Mouse (Mus musculus) thymus, postnatal 25 days (tissue): ENCODE results near the gene Zfp704.
A peak's percentile ranks its signal among the peaks of the same experiment; 100 is the strongest.

ENCODE experiments used
- DNase-seq: peaks from one replicate; pipeline ENCODE4 v3.0.0; 2022

The Zfp704 gene

DNA sequence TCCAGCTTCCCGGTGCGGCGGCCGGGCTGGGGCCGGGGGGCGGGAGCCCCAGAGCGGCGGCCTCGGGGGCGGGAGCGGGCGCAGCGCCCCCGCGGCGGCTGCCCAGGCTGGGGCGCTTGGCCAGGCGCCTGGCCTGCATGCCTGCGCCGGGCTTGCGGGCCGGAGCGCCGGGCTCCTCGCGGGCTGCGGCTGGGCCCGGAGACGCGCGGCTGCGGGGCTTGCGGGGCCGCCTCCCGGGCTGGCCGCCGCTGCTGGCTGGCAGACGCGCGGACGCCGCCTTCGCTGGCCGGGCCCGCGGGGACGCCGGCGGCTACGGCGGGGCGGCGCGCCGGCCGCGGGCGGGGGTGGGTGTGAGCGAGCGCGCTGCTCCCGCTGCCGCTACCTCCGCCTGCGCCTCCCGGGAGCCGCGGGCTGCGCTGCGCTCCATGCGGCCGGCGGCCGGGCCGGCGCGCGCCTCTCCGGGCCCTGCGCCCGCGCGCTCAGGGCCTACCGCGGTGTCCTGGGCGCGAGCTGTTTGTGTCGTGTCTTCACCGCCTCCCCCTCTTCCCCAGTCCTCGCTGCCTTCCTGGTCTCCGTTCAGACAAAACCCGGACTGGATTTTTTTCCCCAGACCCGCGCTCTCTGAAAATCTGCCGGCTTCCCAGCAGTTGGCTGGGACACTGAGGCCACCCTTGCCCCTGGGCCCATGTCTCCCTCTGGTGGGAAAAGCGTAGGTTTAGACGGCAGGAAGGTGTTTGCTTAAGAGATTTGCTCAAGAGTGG, at the start of gene Zfp704:
Zfp704 (minus strand) TSS at position 505 of the 761 bp plus-strand sequence.
- peak; percentile 77 for DNase-seq

DNA sequence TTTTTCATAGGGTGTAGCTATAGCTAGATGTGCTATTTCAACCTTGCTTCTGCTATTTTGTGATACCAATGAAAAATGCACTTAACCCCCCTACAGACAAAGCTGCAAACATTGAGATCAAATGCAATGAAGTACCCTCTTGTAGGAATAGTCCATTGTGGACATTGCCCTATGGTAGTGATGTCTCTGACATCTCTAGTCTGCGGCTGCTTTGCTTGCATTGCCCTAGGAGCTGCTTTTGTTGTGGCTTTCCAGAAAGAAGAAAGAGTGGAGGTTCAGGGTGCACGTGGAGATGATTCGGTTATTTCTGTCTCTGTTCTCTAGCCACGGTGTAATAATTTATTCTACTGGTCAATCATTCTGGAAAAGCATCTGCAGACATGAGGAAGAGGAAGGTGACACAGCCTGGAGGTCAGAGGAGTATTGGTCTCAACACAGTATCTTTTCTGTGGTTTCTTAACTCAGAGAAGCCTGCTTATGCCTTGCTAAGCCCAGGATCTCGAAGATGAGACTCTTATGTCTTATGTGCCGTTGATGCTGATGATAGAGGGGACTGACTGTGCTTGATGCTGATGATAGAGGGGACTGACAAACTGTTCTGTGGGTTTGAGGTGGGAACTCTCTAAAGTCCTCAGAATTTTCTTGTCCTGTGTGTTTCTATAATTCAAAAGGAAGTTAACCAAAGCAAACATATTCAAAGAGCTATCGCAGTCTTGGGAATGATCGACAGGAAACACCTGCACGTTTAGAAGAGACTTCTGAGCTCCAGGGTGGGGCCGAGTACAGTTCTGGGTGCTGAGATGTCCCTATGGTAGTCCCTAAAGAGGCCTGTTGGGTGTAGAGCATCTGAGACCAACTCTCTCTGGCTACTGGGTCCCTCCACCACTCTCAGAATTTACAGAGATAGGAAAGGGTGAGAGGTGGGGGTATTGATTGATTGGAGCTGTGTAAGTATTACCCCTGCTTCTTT, 23.4 kb upstream of the Zfp704 start:
- peak; percentile 75 for DNase-seq

DNA sequence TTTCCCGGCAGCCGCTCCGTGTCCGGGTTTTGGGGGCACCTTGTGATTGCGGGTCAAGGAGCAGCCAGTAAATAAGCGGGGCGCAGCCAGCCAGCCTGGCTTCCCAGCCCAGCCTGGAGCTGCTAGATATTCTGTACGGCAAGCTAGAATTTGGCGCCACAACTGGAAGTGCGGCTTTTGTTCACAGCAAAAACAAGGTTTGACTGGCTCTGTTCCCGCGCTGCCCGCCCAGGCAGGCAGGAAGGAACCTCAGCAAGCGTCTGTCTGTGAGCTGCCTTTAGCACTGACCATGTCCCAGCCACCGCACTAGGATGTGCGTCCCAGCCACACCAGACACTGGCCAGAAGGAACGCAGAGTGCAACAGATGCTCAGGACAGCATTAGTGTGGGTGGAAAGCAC, 20.1 kb upstream of the Zfp704 start:
- DNase-seq = no peak

DNA sequence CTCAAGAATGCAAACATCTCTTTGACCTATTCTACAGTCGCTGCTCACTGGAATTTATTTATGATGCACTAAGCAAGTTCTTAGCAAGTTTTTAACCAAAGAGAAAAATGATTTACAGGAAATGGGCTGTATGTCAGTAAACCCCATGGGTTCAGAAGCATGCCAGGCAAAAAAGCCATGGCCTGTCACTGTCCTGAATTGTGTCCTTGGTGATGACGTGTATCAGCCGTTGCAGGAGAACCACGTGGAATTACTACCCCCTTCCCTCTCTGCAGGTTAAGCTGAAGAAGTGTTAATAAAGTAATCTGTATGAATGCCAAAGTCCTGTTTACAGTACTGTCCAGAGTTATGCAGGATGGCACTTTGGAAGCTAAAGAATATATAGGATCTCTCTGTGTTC, 18.2 kb upstream of the Zfp704 start:
- no peak for DNase-seq

DNA sequence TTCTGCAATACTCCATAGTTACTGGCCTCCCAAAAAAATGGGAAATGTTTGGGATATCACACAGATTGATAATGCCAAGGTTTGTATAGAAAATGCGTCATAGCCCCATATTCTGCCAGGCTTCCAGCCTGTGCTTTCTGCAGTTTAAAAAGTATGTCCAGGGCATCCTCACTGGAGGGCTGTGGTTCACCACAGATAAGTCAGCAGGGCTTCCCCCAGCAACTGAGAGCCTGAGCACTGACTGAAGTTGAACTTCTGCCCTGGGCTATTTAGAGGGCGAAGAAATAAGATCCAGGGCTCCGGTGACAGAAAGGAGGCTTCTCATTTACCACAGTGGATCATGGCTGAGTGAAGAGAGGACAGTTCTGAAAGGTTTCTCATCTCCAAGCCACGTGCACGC, 16.3 kb upstream of the Zfp704 start:
- no peak for DNase-seq

DNA sequence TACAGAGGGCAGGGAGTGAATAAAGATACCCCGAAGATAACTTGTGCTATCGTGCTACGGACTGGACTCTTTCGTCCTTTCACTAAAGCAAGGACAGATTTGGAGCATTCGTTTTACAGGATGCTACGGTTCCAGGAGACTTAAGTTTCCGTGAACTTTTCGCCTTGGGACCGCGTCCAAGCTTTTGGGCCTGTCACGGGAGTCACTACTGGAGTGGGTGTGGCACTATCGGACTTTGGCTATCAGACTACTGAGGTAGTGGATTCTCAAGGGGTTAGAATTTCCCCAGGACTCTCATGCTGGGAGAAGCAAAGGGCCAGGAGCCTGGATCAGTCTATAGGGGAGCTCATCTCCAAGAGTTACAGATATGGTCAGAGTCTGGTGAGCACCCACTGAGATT, 10.7 kb upstream of the Zfp704 start:
- DNase-seq = no peak

DNA sequence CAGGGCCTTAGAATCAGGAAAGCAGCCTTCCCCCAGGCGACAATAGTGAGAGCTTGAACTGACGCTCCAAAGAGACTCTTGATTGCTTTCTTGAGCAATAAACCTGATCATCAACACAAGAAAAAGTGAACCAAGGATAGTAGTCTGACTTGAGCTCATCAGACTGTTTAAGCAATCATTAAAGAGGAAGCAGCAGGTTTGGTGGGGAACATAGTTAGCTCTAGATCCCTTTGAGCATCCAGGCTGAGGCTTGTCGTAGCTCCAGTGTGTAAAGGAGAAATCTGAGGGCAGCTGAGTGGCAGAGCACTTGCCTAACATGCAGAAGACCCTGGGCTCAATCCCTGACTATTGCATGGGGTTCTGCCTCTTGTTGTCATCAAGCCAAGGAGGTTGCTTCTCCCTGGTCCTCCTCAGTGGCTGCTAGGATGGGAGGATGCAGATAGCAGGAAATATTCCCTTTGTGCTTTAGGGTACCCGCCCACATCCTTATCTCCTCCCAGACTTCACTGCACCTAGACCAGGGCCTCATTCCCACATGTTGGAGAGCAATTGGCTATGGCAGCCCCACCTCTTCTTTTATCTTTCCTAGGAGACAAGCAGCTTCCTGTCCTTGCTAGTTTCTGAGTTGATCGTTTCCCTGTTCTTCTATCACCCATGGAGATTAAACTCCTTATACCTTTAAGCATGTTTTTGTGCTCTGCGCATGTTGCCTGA, 9.8 kb upstream of the Zfp704 start:
- no peak for DNase-seq

DNA sequence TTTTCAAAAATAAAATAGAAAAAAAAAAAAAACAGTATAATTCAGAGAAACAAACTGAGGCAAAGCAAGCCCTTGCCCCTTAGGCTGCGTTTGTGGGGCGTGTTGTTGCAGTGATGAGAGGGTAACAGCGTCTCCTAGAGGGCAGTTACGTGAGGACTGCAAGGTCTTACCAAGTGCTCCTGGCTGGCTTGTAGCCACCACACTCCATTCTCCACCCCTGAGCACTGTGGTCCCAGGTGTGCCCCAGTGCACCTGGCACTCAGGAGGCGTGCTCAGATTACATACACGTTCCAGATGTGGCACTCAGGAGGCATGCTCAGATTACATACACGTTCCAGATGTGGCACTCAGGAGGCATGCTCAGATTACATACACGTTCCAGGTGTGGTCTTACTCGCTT, 7.2 kb upstream of the Zfp704 start:
- DNase-seq = no peak

DNA sequence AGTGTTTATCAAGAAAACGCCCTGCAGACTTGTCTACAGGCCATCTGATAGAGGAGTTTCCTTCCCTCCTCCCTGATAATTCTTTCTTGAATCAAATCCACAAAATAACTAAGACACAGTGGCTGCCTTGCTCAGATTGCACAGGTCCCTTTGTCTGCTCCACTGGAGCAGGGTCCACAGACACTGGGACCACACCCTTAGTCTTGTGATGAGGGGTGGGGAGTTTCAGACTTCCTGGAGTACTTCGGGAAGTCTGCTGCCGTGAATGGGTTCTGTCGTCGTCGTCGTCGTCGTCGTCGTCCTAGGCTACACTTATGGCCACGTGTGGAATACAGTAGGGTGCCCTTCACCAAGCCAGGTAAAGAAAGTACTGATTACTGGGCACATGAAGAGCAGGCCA, 4.8 kb upstream of the Zfp704 start:
- DNase-seq = no peak

DNA sequence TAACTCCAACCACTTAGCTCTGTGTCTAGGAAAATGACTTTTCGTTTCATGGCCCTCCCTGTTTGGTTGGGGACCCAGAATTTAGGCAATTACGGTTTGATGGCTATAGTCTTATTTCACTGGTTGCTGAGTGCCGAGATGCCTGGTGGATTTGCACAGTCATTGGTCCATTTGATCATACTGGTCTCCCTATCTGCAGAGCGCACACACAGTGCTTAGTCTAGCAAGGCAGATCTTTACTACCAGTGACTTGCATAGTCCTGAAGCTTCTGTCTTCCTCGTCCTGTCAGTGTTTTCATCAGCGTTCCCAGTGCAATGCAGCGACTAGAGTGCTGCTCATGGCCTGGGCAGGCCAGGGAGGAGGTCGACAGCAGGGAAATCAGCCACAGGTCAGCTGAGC, 4.1 kb upstream of the Zfp704 start:
- DNase-seq = no peak

DNA sequence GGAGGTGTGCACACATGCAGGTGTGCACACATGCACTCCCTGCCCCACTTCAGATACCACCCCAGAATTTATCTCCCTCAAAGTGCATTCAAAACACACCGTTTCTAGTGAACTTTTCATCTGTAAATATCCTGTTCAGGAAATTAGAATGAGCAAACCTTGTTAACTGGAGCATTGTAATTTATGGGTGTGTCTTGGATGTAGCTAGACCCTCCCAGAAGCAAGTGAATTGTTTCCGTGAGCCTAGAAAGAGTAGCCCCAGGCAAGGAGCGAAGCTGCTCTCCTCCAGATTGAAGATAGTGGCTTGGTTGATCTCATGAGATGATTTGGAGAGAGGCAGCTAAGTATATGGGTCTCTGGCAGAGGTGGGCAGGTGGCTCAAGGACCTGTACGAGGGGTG, 1.3 kb upstream of the Zfp704 start:
- DNase-seq = no peak

DNA sequence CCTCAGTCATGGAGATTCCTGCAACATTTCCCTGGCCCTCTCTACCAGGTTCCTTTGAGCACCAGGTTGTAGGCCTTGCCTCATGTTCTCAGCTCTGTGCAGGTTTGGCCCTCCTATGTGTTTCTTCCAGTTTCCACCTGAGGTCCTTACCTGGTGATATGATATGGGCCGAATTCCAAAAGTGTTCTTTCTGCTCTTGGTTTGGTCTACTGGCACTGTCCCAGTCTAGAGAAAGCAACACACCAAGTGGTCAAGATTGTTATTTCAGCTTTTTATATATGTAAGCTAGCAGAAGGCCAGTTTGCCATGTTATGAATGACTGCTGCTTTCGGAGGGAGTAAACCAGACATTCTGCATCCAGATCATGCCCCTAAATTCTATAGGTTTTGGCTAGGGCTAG, 541 bp upstream of the Zfp704 start:
- DNase-seq = no peak

DNA sequence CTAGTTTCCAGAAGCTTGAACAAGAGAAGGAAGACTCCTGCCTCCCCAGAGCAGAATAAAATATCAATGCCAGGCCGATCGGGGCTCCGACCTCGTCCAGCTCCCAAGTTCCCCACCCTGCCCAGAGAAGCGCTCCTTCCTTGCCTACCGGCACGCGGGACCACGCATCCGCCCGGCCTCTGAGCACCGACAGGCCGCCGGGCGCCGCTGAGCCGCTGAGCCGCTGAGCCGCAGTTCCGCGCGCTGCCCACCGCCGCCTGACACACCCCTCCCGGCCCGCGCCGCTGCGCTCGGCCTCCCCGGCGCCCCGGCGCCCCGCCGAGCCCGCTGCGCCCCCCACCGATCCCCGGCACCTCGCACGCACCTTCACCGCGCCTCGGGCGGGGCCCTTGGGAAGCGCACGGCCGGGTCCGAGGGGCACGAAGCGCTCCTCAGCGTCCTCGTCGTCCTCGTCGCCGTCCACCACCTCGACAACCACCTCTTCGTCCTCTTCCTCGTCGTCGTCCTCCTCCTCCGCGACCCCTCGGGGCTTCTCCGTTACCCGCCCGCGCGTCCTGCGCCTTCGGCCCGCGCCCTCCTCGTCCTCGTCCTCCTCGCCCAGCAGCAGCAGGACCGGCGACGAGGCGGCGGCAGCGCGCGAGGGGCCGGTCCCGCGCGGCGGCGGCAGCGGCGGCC, 842 bp downstream of the Zfp704 start:
- DNase-seq = peak; percentile 61

DNA sequence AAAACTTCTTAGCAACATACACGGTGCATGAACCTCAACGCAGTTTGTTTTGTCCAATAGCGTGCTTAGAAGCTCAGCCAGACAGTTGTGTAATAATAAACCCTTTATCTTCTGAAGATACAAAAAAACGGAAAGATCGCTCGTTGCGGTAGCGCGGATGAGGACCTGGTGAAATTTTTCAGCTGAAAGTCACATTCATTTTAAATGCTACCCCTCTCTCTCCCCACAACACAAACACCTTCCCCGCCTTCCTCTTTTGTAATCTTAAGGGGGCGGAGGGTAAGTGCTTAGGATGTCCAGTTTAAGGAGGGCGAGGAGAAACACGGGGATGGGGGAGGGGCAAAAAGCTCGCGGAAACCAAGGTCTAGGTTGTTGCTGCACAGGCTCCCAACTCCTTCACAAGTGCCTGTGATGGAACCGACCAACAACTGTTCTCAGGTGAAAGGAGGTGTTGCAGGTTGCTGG, 1.4 kb downstream of the Zfp704 start:
- no peak for DNase-seq

DNA sequence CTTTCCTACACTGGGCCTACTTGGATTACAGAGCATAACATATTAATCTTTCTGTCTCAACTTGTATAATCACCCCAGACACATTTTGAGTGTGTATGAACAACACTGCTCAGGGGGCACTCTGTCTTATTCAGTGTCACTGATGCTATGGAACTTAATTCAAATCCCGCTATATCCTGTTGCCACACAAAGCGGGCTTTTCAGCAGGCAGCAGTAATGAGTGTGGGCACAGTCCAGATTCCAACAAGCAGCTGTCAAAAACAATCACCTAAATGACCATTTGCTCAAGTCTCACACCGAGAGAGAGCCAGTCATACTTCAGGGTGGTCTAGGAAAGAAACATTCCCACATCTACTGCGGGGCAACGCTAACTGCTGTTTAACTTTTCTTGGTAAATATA, 2.2 kb downstream of the Zfp704 start:
- DNase-seq = no peak

DNA sequence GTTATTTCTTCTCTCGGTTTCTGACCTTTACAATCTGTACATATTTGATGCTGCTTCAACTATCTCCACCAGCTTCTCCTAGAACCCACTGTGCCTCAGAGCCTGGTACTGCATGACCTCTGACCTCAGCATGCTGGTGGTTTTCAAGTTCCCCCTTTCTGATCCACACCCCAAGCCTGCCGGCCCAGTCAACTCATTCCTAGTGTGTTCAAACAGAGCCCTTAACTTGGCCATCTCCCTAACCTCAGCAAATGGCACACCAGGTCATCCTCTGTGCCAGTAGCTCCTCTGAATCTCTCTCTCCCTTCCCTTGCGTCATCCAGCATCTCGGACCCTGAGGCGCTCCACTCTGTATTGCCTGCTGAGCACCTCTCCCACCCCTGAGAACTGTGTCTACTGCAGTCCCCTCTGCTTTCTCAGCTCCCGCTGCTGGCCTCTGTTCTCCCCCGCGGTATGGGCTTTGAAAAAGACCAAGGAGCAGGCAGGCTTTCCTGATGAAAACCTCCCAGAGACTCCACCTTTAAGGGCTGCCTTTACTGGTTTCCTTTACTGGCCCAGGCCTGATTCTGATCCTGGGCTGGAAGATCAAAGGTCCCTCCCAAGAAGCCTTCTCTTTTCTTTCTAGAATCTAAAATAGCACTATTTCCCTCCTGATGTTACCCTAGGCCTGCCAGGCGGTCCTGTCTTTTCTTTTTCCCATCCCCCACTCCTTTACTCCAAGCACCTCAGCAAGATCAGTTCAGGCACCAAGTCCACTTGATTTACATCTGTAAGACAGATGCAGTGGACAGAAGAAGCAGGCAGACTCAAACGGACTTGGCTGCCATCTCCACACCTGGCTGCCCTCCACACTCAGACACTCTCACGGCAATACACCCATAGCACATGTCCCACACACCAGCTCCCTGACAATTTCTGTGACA, 3.8 kb downstream of the Zfp704 start:
- DNase-seq = no peak

DNA sequence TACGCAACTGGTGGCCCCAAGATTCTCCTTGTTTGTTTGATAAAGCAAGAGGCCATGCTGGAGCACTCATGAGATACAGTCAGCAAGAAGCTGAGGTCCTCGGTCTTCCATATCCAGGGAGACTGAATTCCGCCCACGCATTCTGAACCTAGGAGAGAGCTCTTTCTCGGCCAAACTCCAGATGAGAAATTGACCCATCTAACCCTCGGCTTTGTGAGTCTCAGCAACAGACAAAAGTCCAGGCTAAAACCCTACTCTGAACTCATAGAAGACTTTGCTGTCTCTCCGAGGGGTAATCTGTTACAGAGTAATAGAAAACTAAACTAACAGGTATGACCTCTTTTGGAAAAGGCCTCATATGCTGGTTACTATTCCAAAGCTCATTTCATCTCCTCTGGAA, 4.9 kb downstream of the Zfp704 start:
- DNase-seq = no peak

DNA sequence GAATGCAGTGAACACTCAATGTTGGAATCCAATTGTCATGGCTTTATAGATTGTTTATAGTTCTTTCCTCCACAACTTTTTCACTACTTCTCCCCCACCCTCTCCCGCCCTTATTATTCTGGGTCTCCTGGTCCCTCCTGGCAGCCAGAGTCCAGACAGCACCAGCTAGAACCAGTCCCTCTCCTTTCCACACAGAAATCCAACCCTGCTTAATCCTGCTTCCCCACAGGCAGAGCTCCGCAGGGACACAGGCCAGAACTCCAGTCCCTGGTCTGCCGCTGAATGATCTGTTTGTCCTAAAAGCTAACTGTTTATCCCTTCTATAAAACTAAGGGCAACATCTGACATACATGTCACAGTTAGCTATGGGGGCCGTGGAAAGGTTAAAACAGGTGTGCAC, 6.0 kb downstream of the Zfp704 start:
- DNase-seq = no peak

DNA sequence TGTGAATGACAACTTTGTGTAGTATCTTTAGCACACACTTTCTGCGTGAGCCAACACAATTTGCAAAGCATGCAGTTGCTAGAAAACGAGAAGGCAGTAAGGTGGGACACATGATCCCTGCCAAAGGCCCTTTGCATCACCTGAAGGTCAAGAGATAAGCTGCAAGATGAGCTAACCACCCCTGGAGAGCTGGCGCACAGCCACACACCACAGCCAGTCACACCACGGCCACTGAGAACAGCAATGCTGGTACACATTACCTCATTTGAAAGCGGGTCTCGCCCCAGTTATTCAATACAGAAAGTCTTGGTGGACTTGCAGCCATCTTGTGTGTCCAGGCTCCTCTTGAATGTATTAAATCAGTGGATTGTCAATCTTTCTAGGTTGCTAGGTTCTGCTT, 9.3 kb downstream of the Zfp704 start:
- DNase-seq = no peak

DNA sequence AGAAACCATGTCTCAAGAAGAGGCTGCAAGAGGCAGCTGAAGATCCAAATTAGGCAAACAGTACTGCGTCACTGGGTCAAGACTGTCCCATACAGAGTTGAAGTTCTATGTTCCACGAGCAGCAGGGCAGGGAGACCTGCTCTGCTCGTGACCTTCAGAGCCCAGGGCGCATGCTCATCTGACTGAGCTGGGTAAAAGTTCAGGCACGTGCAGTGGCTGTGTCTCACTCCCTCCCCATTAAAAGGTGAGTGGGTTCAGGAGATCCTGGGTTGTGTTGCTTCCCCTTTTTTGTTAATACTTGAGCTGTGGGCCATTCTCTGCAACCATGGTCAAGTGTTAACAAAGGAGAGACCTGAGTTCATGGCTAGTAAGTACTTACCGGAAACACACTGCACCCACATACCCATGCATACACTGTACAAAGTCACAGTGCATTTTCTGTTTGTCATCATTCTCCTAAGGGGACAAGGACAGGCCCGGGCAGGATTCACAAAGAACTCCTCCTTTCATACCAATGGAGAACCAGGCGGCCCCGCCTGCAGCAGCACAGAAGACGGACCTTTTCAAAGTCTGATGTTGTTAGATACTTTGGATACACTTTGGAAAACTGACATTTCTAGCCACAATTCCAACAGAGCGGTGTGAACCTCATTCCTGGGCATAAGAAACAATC, 10.0 kb downstream of the Zfp704 start:
- no peak for DNase-seq

DNA sequence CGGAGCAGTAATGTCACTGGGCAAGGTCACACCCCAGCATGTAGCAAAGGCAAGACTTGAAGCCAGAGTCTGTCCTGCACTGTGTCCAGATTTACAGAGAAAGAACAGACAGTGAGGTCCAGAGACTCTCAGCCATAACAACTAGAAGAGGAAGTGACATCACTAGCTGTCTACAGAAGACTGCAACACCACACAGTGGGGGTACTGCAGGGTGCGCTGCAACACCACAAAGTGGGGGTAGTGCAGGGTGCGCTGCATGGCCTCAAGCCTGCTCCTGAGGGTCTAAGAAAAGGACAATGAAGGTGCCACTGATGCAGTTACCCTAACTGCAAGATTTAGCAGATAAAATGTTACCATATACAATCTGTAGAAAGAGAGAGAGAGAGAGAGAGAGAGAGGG, 11.8 kb downstream of the Zfp704 start:
- peak; percentile 35 for DNase-seq
